Mouse (Mus musculus): ENCODE measurements around the gene Tmem178b. TPM values are rescaled to one million over a fixed set of nuclear protein-coding genes. Genes with fewer than 3 reads are reported as not detected.

Tmem178b gene
- polyA plus RNA-seq, 1 experiment: 0.29 TPM

DNA sequence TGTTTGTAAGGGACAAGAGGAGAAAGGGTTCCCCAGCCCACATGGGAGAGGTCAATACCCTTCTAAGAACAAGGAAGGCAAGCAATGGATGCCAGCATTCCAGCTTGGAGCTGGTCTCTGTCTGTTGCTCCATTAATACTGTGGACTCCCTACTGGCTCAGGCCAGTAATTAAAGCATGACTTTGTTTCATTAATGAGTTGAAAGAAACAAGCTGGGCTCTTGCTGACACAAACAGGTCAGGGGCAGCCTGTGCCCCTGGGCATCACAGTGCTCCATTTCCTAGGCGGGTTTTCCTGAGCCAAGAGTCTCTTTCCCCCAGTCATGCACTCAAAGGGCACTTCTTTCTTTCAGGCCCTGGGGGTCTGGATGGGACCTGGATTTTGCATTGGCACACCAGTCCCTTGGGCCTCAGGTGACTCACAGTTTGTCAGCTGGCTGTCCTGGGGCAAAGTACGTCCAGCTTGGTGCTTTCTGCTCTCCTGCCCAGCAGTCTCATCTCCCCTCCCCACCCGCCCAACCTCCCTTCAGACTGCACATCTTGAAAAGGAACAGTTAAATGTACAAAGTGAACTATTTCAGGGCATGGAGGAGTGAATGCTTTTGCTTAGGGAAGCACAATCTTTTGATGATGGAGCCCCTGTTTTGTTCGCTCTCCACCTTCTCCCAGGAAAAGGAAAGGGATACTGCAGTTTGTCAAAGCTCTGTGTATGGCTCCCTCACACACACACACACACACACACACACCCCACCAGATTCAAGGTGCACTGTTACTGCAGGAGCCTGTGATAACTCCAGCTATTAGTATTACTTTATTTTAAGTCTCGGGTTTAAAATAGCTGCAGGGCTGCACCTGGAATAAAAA lies 188.5 kb downstream of the Tmem178b start:
- Histone ChIP-seq H3K4me3 (ENCODE audit: low read depth, low read length) (no peak overlapping the region), H3K27ac (ENCODE audit: insufficient read depth, low read depth, low read length) (peak overlapping the region; percentile 38), H3K27me3 (ENCODE audit: control insufficient read depth, insufficient read depth, low read length) (no peaks in the 10 kb centered on the region), H3K4me1 (ENCODE audit: control insufficient read depth, insufficient read depth, insufficient read length, low read length) (peaks cover 38% of the 10 kb centered on the region; the same call in 1 of the 2 replicates), H3K36me3 (ENCODE audit: control insufficient read depth, insufficient read depth, low read length) (no peaks in the 10 kb centered on the region)
- no peak for TF ChIP-seq POLR2A (IDR thresholded peaks at IDR 0.05; ENCODE audit: low read depth, low read length)
- TF ChIP-seq CTCF (IDR thresholded peaks at IDR 0.05; ENCODE audit: extremely low read depth, insufficient read length, insufficient replicate concordance, low read depth, low read length): no peak
- 69% methylated on average over 5 of the region's 5 CpGs for WGBS

DNA sequence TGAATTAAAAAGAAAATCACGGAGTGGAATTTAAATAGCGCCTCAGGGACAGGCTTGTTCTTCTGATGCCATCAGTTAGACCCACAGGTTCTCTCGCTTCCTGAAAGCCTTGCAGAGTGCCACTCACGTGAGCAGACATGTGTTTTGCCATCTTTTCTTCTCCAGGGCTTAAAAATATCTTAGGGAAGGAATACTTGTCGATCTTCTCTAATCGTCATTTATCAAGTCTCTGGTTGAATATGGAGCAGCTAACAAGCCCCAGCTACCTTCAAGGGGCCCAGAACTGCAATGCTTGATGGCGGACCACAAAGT lies 189.1 kb downstream of the Tmem178b start:
- no peaks in the 10 kb centered on the region for H3K36me3 ChIP-seq (ENCODE audit: control insufficient read depth, insufficient read depth, low read length)
- 91% methylated on average over 7 of the region's 7 CpGs for WGBS
- H3K27me3 ChIP-seq (ENCODE audit: control insufficient read depth, insufficient read depth, low read length): no peaks in the 10 kb centered on the region
- no peak overlapping the region for H3K27ac ChIP-seq (ENCODE audit: insufficient read depth, low read depth, low read length)
- no peak overlapping the region for H3K4me3 ChIP-seq (ENCODE audit: low read depth, low read length)
- TF ChIP-seq CTCF (IDR thresholded peaks at IDR 0.05; ENCODE audit: extremely low read depth, insufficient read length, insufficient replicate concordance, low read depth, low read length) (no peak), POLR2A (IDR thresholded peaks at IDR 0.05; ENCODE audit: low read depth, low read length) (no peak)
- H3K4me1 ChIP-seq (ENCODE audit: control insufficient read depth, insufficient read depth, insufficient read length, low read length): peaks cover 38% of the 10 kb centered on the region; the same call in 1 of the 2 replicates

DNA sequence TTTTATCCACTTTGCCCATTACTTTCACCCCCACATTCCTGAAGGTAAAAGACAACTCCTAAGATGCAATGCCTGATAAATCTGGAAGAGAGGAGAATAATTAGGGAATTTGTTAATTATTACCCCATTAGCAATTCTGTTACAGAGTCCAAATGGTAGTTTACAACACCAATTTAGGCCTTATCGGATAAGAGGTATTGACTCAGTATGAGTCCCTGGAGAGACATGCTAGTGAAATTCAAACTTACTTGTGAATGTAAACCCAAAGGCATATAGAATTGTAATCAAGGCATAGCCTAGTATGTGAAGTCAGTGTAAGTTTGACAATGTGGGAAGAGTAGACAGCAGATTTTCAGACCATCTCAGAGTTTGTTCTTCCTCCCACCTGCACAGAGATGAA lies 190.4 kb downstream of the Tmem178b start:
- 27% methylated on average over 1 of the region's 1 CpGs for WGBS
- Histone ChIP-seq H3K4me1 (ENCODE audit: control insufficient read depth, insufficient read depth, insufficient read length, low read length) (peaks cover 38% of the 10 kb centered on the region; the same call in 1 of the 2 replicates), H3K36me3 (ENCODE audit: control insufficient read depth, insufficient read depth, low read length) (no peaks in the 10 kb centered on the region), H3K27ac (ENCODE audit: insufficient read depth, low read depth, low read length) (no peak overlapping the region), H3K27me3 (ENCODE audit: control insufficient read depth, insufficient read depth, low read length) (peaks cover under 1% of the 10 kb centered on the region; the same call in 1 of the 2 replicates), H3K4me3 (ENCODE audit: low read depth, low read length) (no peak overlapping the region)
- TF ChIP-seq CTCF (IDR thresholded peaks at IDR 0.05; ENCODE audit: extremely low read depth, insufficient read length, insufficient replicate concordance, low read depth, low read length) (no peak), POLR2A (IDR thresholded peaks at IDR 0.05; ENCODE audit: low read depth, low read length) (no peak)

DNA sequence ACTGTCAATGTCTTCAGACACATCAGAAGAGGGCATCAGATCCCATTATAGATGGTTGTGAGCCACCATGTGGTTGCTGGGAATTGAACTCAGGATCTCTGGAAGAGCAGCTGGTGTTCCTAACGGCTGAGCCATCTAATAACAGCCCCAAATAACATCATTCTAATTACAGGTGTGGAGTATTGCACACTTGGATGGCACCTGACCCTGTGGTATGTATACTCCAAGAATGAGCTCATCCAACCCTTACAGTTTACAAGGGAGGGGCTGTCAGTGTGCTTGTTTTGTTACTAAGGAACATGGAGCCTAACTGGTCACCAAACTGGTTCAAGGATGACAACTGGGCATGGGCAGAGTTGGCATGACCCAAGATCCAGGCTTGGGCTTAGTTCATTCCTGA lies 190.8 kb downstream of the Tmem178b start:
- no peak overlapping the region for H3K4me3 ChIP-seq (ENCODE audit: low read depth, low read length)
- no peaks in the 10 kb centered on the region for H3K36me3 ChIP-seq (ENCODE audit: control insufficient read depth, insufficient read depth, low read length)
- peaks cover 38% of the 10 kb centered on the region; the same call in 1 of the 2 replicates for H3K4me1 ChIP-seq (ENCODE audit: control insufficient read depth, insufficient read depth, insufficient read length, low read length)
- peaks cover 2% of the 10 kb centered on the region; the same call in 1 of the 2 replicates for H3K27me3 ChIP-seq (ENCODE audit: control insufficient read depth, insufficient read depth, low read length)
- TF ChIP-seq POLR2A (IDR thresholded peaks at IDR 0.05; ENCODE audit: low read depth, low read length): no peak
- TF ChIP-seq CTCF (IDR thresholded peaks at IDR 0.05; ENCODE audit: extremely low read depth, insufficient read length, insufficient replicate concordance, low read depth, low read length): no peak
- no peak overlapping the region for H3K27ac ChIP-seq (ENCODE audit: insufficient read depth, low read depth, low read length)
- 26% methylated on average over 1 of the region's 1 CpGs for WGBS

DNA sequence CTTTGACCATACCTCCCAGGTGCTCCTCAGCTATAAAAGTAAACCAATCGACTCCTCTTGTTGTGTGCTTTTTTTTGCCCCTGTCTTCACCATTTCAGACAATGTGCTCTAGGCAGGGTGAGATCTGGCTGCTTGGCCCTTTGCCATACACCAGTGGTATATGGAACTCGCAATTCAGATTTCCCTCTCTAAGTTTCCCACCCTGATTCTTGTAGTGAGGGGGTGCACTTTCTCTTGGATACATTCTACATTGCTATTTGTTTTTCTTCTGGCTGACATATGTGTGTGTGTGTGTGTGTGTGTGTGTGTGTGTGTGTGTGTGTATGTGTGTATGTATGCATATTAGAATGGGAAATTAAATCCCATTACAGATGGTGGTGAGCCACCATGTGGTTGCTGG lies 191.3 kb downstream of the Tmem178b start:
- Histone ChIP-seq H3K27me3 (ENCODE audit: control insufficient read depth, insufficient read depth, low read length) (peaks cover 2% of the 10 kb centered on the region; the same call in 1 of the 2 replicates), H3K4me3 (ENCODE audit: low read depth, low read length) (no peak overlapping the region), H3K36me3 (ENCODE audit: control insufficient read depth, insufficient read depth, low read length) (no peaks in the 10 kb centered on the region), H3K27ac (ENCODE audit: insufficient read depth, low read depth, low read length) (no peak overlapping the region), H3K4me1 (ENCODE audit: control insufficient read depth, insufficient read depth, insufficient read length, low read length) (peaks cover 35% of the 10 kb centered on the region; the same call in 1 of the 2 replicates)
- no peak for TF ChIP-seq POLR2A (IDR thresholded peaks at IDR 0.05; ENCODE audit: low read depth, low read length)
- no peak for TF ChIP-seq CTCF (IDR thresholded peaks at IDR 0.05; ENCODE audit: extremely low read depth, insufficient read length, insufficient replicate concordance, low read depth, low read length)
- WGBS: 23% methylated on average over 2 of the region's 2 CpGs

DNA sequence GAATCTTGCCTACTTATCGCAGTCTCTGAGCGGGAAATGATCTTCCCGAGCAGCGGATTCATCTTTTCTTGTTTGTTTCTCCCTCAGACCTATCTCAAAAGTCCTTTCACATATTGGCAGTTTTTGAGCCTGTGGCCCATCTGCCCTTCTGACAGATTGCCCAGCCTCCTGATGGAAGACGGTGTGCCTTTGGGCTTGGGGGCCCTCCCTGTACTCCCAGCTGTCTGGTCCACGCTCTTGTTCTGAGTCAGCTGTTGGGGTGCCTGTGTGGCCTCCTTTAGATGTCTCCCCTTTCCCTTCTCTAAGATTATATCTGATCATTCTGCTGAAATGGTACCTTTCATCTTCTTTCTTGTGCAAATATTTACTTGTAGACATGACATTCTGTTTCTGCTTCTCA lies 195.4 kb downstream of the Tmem178b start:
- Histone ChIP-seq H3K4me3 (ENCODE audit: low read depth, low read length) (no peak overlapping the region), H3K27me3 (ENCODE audit: control insufficient read depth, insufficient read depth, low read length) (peaks cover 5% of the 10 kb centered on the region; the same call in 1 of the 2 replicates), H3K4me1 (ENCODE audit: control insufficient read depth, insufficient read depth, insufficient read length, low read length) (peaks cover 8% of the 10 kb centered on the region; the same call in 1 of the 2 replicates), H3K27ac (ENCODE audit: insufficient read depth, low read depth, low read length) (no peak overlapping the region), H3K36me3 (ENCODE audit: control insufficient read depth, insufficient read depth, low read length) (no peaks in the 10 kb centered on the region)
- WGBS: 55% methylated on average over 6 of the region's 6 CpGs
- no peak for TF ChIP-seq POLR2A (IDR thresholded peaks at IDR 0.05; ENCODE audit: low read depth, low read length)
- TF ChIP-seq CTCF (IDR thresholded peaks at IDR 0.05; ENCODE audit: extremely low read depth, insufficient read length, insufficient replicate concordance, low read depth, low read length): no peak

DNA sequence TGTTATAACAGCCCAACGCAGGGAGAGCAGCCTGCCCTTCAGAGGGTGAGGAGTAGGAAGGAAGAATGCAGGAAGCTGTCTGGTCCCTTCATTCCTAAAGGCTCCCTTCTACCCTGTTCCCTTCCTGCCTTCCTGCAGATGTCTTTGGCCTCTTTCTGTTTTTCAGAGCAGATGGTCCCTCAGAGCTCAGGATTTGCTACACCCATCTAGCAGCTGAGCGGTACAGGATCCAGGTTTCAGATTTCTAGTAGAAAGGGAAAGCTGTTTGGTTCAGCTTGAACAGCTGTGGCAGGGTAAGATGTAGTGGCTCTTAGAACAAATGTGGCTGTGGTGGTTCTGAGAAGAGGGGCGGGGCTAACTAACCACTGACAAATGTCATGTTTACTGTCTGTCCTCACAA lies 197.9 kb downstream of the Tmem178b start:
- Histone ChIP-seq H3K4me3 (ENCODE audit: low read depth, low read length) (no peak overlapping the region), H3K36me3 (ENCODE audit: control insufficient read depth, insufficient read depth, low read length) (no peaks in the 10 kb centered on the region), H3K4me1 (ENCODE audit: control insufficient read depth, insufficient read depth, insufficient read length, low read length) (no peaks in the 10 kb centered on the region), H3K27ac (ENCODE audit: insufficient read depth, low read depth, low read length) (no peak overlapping the region), H3K27me3 (ENCODE audit: control insufficient read depth, insufficient read depth, low read length) (peaks cover 5% of the 10 kb centered on the region; the same call in 1 of the 2 replicates)
- no peak for TF ChIP-seq POLR2A (IDR thresholded peaks at IDR 0.05; ENCODE audit: low read depth, low read length)
- TF ChIP-seq CTCF (IDR thresholded peaks at IDR 0.05; ENCODE audit: extremely low read depth, insufficient read length, insufficient replicate concordance, low read depth, low read length): no peak
- WGBS: 55% methylated on average over 3 of the region's 3 CpGs

All from small intestine, adult 2 months (tissue).